Mouse (Mus musculus) mouse embryonic stem cell (cell line): ENCODE data around the gene Cym.

Experiments
- in situ Hi-C, 2 experiments: fragments of 300-500 bp; cut with MboI; formaldehyde crosslinking; loops; 1 replicate in 1 of 2; 3 replicates in 1 of 2; pipeline ENCODE4 v1.14.3; 2019 to 2020; ENCODE audit warnings: low sequenced_read_pairs in 2 of 2, low pct_unique_long_range_greater_than_20kb in 1 of 2, mixed read lengths in 1 of 2; ENCODE audit not compliant: unreplicated experiment in 1 of 2

Cym gene

DNA sequence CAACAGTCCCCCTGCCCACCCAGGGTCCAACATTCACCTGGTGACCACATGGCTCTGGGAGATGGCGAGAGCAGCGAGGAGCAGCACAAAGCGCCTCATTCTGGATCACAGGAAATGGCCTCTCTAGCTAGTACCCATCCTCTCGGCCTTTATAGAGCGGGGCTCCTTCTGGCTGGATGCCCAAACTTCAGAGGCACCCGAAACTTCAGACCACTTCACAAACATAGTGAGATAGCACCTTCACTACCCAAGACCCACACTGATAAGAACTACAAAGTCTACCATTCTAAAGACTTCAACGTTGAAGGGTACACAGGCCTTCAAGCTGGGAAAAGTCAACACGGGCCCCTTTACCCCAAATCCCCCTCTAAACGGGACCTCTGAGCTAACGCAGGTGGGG is at the start of gene Cym:
Cym (minus strand) TSS at position 125 of the 400 bp plus-strand sequence.
- in situ Hi-C loops: no loop called here

GRCm38 (mm10) chr3:107266814-107267345 is 45.3 kb upstream of the Cym start:
- in situ Hi-C loops: no loop called here

DNA sequence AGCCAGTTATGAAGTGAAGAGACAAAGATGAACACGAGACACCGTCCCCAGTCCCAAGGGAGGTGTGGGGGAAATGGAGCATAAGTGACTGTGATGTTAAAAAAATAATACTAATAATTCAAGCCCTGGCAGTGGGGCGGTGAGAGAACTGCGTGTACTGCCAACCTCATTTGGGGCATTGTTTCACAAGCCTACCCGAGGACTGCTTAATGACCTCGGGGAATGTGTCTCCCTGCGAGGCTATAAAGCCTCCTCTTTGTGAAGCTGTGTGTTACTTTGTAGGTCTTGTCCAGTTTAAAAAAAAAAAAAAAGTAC is 40.3 kb upstream of the Cym start:
- in situ Hi-C loops: no loop called here

DNA sequence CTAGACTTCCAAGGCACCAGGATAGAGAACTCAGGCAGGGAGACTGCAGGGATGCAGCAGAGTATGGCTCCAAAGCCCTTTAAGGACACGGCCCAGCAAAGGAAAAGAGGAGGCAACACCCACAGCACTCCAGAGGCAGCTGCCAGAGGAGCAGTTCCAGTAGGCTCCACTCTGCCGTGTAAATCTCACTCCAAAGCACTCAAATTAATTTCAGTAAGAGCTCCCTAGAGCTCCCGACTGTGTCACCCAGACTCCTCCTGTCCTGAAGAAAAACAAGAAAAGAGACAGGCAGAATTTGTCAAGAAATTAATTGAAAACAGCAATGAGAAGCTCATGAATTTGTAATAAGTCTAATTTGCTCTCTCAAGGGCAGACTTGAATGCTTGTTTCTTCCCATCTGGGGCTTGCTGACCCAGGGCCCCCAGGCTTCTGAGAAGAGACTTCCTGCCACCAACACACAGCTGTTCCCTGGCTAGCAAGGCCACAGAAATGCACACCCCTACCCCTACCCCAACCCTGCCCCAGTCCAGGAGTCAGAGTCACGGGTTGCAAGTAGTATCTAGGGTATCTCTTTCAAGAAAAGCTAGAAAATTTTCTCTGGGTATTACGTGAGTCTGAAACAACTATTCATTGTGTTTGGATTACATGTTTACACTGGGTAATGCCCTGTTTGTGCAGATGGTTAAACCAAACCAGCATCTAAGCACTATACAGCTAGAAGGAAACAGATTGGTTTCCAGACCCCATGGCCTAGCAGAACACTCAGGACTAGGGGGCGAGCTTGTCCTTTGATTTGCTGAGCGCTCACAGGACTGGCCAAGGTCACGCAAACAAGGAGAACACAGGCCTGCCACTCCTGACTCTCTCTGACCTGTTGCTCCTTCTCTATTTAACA is 39.7 kb upstream of the Cym start:
- in situ Hi-C loops: no loop called here

- in situ Hi-C loops: no loop called here
Observed at GRCm38 (mm10) chr3:107257924-107258323, 36.4 kb upstream of the Cym start.

DNA sequence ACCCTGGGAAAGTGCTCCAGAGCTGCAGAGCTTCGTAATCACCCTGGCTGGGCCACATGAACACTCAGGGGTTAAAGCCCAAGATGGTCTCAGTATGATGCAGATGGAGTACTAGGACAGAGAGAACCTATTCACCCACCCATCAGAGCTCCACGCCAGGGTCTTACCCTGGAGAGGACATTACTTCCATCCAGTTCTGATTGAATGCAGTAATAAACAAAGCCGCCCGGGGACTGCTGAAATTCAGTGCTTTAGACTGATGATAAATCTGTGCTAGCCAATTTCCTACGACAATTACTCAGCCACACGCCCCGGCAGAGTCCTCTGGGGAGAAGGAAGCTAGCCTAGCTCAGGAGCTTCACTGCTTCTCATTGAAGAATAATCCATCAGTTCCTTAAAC is 35.2 kb upstream of the Cym start:
- in situ Hi-C loops: no loop called here

- in situ Hi-C loops: no loop called here
Observed at GRCm38 (mm10) chr3:107255992-107256391, 34.5 kb upstream of the Cym start.

DNA sequence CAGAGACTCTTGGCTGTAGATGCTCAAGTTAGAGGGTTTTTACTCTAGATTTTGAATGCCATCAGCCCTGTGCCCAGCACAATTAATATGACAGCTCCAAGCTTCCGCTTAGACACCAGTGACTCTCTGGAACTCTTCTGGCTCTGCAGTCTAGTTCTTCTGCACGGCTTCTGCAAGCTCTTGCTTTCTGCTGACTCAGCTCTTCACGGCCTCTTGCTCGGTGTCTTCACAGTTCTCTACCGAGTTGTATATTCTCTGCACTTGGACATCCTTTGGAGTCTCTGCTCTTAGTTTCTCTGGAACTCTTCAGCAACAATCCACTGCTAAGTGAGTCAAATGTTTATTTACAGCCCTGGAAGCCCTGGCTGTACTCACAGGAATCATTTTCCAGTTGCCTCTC is 32.4 kb upstream of the Cym start:
- in situ Hi-C loops: no loop called here

- in situ Hi-C loops: no loop called here
Observed at GRCm38 (mm10) chr3:107252035-107252434, 30.5 kb upstream of the Cym start.

- in situ Hi-C loops: no loop called here
Observed at GRCm38 (mm10) chr3:107250320-107250719, 28.8 kb upstream of the Cym start.

DNA sequence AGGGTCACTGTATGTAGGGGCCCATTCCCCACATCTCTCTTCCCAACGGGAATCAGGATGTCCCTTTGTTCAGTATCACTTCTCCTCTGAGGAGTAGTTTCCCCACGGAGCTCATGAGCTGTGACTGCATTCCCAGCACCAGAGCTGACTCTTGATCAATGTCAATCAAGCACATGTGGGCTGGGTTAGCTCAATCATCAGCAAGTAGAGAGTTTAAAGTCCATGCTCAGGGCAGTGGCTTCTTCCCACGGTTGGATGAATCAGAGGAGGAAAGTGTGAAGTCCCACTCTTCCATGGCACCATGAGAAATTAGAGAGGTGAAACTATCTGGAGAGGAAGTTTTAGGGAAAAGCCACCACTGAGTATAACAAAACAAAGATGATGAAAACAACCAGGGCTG is 27.5 kb upstream of the Cym start:
- in situ Hi-C loops: loop anchor here in 1 of 2 experiments (10.0 kb wide), 1 partner anchor 216 kb away; no protein-coding TSS in a partner anchor

DNA sequence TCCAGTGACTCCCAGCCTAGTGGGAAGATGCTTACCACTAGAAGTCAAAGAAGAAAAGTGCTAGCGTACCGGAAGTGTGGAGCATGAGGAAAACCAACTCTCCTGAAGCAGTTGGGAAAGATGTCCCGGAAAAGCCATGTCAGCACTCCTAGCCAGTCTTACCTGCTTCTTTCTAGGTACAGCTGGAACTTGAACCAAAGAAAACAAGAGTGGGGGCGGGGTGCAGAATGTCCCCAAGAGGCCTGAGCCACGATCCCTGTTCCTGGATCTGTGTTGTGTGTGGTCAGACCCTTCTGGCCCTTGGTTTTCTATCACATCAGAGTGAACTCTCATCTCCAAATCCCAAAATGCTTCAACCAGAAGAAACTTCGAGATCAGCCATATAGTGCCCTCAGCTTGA is 25.3 kb upstream of the Cym start:
- in situ Hi-C loops: loop anchor here in 1 of 2 experiments (10.0 kb wide), 1 partner anchor 218 kb away; no protein-coding TSS in a partner anchor

DNA sequence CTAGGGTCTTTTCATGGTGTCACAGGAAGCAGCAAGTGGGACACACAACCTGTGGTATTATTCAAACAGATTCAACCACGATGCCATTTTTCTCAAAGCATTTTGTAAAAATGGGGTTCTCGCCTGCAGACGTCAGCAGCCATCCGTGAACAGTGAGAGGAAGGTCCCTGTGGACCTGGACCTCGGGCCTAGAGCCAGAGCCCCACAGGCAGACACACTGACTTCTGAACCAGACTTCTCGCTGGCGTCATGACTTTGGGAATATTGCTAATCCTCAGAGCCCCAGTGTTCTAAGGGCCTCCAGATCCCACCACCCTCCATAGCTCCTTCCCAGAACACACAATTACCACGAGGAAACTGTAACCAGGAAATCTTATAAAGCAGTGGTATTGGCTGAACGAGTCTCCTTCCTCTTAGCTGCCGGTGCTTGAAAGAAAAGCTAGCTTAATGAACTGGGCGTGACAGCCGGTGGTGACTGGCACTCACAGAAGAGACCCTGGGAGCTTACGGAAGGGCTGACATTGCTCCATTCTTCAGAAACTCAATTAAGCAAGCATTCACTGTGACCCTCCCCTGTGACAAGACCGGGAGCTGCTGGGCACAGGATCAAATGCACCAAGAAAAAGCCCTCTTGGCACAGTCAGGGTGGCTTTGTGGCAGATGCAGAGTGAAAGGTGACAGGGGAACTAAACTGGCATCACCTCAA is 20.0 kb upstream of the Cym start:
- in situ Hi-C loops: loop anchor here in 1 of 2 experiments (10.0 kb wide), 1 partner anchor 223 kb away; no protein-coding TSS in a partner anchor

DNA sequence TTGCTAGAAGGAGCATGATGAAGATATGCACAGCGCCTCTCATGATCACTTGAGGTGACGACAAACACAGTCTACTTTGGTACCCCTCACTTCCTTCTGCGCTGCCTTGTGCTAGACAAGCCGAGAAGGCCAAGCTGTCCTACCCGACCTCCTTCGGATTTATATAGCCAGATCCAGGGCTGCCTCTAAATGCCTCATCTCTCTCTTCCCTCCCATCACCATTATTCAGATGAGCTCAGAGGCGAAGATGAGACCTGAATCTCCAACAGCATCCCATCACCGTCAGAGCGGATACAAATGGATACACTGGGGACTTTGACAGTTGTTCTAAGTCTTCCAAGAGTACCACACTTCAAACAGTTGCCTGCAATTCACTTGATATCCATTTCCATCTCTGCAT is 18.1 kb upstream of the Cym start, which contains the start of gene Prok1:
Prok1 (minus strand) TSS at position 101 of the 400 bp plus-strand sequence.
- in situ Hi-C loops: loop anchor here in 1 of 2 experiments (10.0 kb wide), 1 partner anchor 225 kb away; no protein-coding TSS in a partner anchor

- in situ Hi-C loops: no loop called here
Observed at GRCm38 (mm10) chr3:107238471-107238980, 17.0 kb upstream of the Cym start.

- in situ Hi-C loops: no loop called here
Observed at GRCm38 (mm10) chr3:107238051-107238450, 16.5 kb upstream of the Cym start.

DNA sequence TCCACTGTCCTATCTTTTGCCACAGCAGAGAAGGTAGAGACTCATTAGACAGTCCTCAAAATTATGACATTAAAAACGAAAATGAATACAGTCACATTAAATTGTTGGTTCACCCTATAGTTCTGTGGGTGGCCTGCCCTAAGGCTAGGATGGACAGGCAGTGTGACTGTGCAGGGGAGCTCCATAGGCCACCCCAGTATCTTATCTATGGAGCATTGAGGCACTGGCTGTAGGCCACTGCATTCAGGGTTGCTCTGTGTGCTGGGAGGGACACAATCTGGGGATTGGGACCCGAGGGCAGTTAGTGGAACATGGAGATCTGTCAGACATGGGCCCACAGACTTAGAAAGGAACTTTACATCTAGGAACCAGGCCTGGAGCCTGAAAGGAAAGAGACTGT is 12.4 kb upstream of the Cym start:
- in situ Hi-C loops: loop anchor here (5.0 kb wide), 2 partner anchors 38 to 228 kb away; no protein-coding TSS in a partner anchor

GRCm38 (mm10) chr3:107233351-107233813 is 11.8 kb upstream of the Cym start:
- in situ Hi-C loops: loop anchor here (5.0 kb wide), 2 partner anchors 39 to 229 kb away; no protein-coding TSS in a partner anchor

DNA sequence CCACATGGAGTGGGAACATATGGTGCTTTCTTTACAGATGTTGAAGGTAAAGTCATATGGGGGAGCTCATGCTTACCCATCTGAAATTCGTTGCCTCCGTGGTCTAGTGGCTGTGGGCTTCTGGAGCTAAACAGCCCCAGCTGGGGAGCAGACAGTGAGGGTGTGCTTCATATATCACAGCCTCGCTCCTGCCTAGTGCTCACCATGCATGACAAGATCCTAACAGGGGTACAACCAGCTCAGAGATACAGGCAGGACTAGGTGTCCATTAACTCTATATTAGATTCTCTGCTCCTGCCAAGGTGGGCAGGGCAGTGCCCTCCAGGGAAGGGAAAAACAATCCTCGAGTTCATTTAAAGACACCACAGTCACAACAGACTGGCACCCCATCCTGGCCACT is 9.7 kb upstream of the Cym start:
- in situ Hi-C loops: loop anchor here (5.0 kb wide), 2 partner anchors 41 to 231 kb away; no protein-coding TSS in a partner anchor
